Mouse (Mus musculus): ENCODE data around the gene Hnrnpr. TPM values are rescaled to one million over a fixed set of nuclear protein-coding genes. Genes with fewer than 3 reads are reported as not detected.

Gene Hnrnpr
- polyA plus RNA-seq, 1 experiment from 2014 or later = 202 TPM

DNA sequence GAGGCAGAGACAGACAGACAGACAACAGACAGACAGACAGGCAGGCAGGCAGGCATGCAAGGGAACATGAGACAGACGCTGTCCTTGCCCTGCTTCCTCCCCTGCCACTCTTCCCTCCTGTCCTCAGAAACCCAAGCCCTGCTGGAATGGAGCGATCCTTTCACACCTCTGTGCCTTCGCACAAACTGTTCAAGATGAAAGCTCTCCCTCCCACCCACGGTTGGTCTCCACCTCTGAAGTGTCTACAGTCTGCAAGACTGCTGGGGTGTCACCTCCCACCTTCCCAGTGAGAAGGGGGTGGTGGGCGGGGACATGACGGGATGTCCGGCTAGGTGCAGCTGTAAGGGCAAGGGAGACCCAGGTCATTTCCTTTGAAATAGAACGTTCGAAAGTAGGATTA lies 29.1 kb upstream of the Hnrnpr start:
- DNase-seq (no peak), ATAC-seq (ENCODE audit: insufficient read depth) (no peak)
- Histone ChIP-seq H3K9me3 (ENCODE audit: low read depth, low read length) (no peaks in the 10 kb centered on the region), H3K27me3 (ENCODE audit: insufficient read depth, low read length) (no peaks in the 10 kb centered on the region), H3K9ac (no peak overlapping the region), H3K36me3 (ENCODE audit: insufficient read depth) (no peaks in the 10 kb centered on the region), H3K27ac (ENCODE audit: low read depth) (no peak overlapping the region), H3K4me1 (ENCODE audit: insufficient read depth) (peaks cover 13% of the 10 kb centered on the region), H3K4me2 (no peak overlapping the region), H3K4me3 (ENCODE audit: low read depth, low read length) (no peak overlapping the region)
- TF ChIP-seq CTCF (IDR thresholded peaks at IDR 0.05; ENCODE audit: low read depth) = no peak
- WGBS = 38% methylated on average over 9 of the region's 9 CpGs

GRCm38 (mm10) chr4:136282621-136283480 lies 27.9 kb upstream of the Hnrnpr start:
- TF ChIP-seq CTCF (IDR thresholded peaks at IDR 0.05; ENCODE audit: low read depth) = no peak
- ATAC-seq (ENCODE audit: insufficient read depth) = no peak
- Histone ChIP-seq H3K4me2 (peak overlapping the region; percentile 29; the same call in 1 of the 2 replicates), H3K27ac (ENCODE audit: low read depth) (peak overlapping the region; percentile 91), H3K4me3 (ENCODE audit: low read depth, low read length) (no peak overlapping the region), H3K36me3 (ENCODE audit: insufficient read depth) (peaks cover 8% of the 10 kb centered on the region), H3K27me3 (ENCODE audit: insufficient read depth, low read length) (no peaks in the 10 kb centered on the region), H3K9ac (peak overlapping the region; percentile 31), H3K9me3 (ENCODE audit: low read depth, low read length) (no peaks in the 10 kb centered on the region), H3K4me1 (ENCODE audit: insufficient read depth) (peaks cover 13% of the 10 kb centered on the region)
- 39% methylated on average over 10 of the region's 10 CpGs for WGBS
- DNase-seq = peak; percentile 62

GRCm38 (mm10) chr4:136283783-136284182 lies 27.0 kb upstream of the Hnrnpr start:
- Histone ChIP-seq H3K4me3 (ENCODE audit: low read depth, low read length) (no peak overlapping the region), H3K4me1 (ENCODE audit: insufficient read depth) (peaks cover 13% of the 10 kb centered on the region), H3K9ac (no peak overlapping the region), H3K27ac (ENCODE audit: low read depth) (peak overlapping the region; percentile 91), H3K4me2 (peak overlapping the region; percentile 84), H3K9me3 (ENCODE audit: low read depth, low read length) (no peaks in the 10 kb centered on the region; the same call in 1 of the 2 replicates), H3K36me3 (ENCODE audit: insufficient read depth) (peaks cover 17% of the 10 kb centered on the region), H3K27me3 (ENCODE audit: insufficient read depth, low read length) (no peaks in the 10 kb centered on the region)
- TF ChIP-seq CTCF (IDR thresholded peaks at IDR 0.05; ENCODE audit: low read depth) = no peak
- ATAC-seq (ENCODE audit: insufficient read depth) = no peak
- peak; percentile 27 for DNase-seq
- WGBS = 9% methylated on average over 2 of the region's 2 CpGs

- Histone ChIP-seq H3K9ac (peak within 1 kb of the TSS; percentile 71), H3K4me3 (ENCODE audit: low read depth, low read length) (peak within 1 kb of the TSS; percentile 67), H3K4me1 (ENCODE audit: insufficient read depth) (peaks cover 13% of the 10 kb centered on the region), H3K4me2 (peak within 1 kb of the TSS; percentile 84), H3K9me3 (ENCODE audit: low read depth, low read length) (no peaks in the 10 kb centered on the region; the same call in 1 of the 2 replicates), H3K27me3 (ENCODE audit: insufficient read depth, low read length) (no peaks in the 10 kb centered on the region), H3K36me3 (ENCODE audit: insufficient read depth) (peaks cover 24% of the 10 kb centered on the region), H3K27ac (ENCODE audit: low read depth) (peak within 1 kb of the TSS; percentile 91)
- ATAC-seq (ENCODE audit: insufficient read depth) (peak; percentile 15; the same call in 1 of the 2 replicates), DNase-seq (peak; percentile 99)
- no peak for TF ChIP-seq CTCF (IDR thresholded peaks at IDR 0.05; ENCODE audit: low read depth)
- 16% methylated on average over 5 of the region's 5 CpGs for WGBS
These were observed 26.3 kb upstream of the Hnrnpr start, which contains the start of gene Zfp46 for GRCm38 (mm10) chr4:136284455-136284854. Gene Zfp46, plus strand, starts transcription at chr4:136284683.

- Histone ChIP-seq H3K4me2 (peak overlapping the region; percentile 84), H3K9me3 (ENCODE audit: low read depth, low read length) (no peaks in the 10 kb centered on the region; the same call in 1 of the 2 replicates), H3K36me3 (ENCODE audit: insufficient read depth) (peaks cover 28% of the 10 kb centered on the region), H3K27me3 (ENCODE audit: insufficient read depth, low read length) (no peaks in the 10 kb centered on the region), H3K4me3 (ENCODE audit: low read depth, low read length) (peak overlapping the region; percentile 67), H3K9ac (peak overlapping the region; percentile 71), H3K27ac (ENCODE audit: low read depth) (peak overlapping the region; percentile 91), H3K4me1 (ENCODE audit: insufficient read depth) (peaks cover 13% of the 10 kb centered on the region)
- no peak for DNase-seq
- no peak for ATAC-seq (ENCODE audit: insufficient read depth)
- TF ChIP-seq CTCF (IDR thresholded peaks at IDR 0.05; ENCODE audit: low read depth) = no peak
- WGBS = 15% methylated on average over 6 of the region's 6 CpGs
These were observed 25.9 kb upstream of the Hnrnpr start for GRCm38 (mm10) chr4:136284891-136285290.

GRCm38 (mm10) chr4:136285348-136285810 lies 25.4 kb upstream of the Hnrnpr start:
- peak; percentile 96 for ATAC-seq (ENCODE audit: insufficient read depth)
- DNase-seq = peak; percentile 98
- H3K4me2 ChIP-seq = peak overlapping the region; percentile 84
- peaks cover 33% of the 10 kb centered on the region for H3K36me3 ChIP-seq (ENCODE audit: insufficient read depth)
- peaks cover 3% of the 10 kb centered on the region; the same call in 1 of the 2 replicates for H3K27me3 ChIP-seq (ENCODE audit: insufficient read depth, low read length)
- under 1% methylated on average over 25 of the region's 25 CpGs for WGBS
- H3K27ac ChIP-seq (ENCODE audit: low read depth) = peak overlapping the region; percentile 91
- H3K4me1 ChIP-seq (ENCODE audit: insufficient read depth) = peaks cover 13% of the 10 kb centered on the region
- H3K9ac ChIP-seq = peak overlapping the region; percentile 71
- TF ChIP-seq CTCF (IDR thresholded peaks at IDR 0.05; ENCODE audit: low read depth) = peak; percentile 17
- no peaks in the 10 kb centered on the region; the same call in 1 of the 2 replicates for H3K9me3 ChIP-seq (ENCODE audit: low read depth, low read length)
- H3K4me3 ChIP-seq (ENCODE audit: low read depth, low read length) = peak overlapping the region; percentile 67

GRCm38 (mm10) chr4:136285811-136286371 lies 24.9 kb upstream of the Hnrnpr start:
- H3K27ac ChIP-seq (ENCODE audit: low read depth) = peak overlapping the region; percentile 91
- H3K4me3 ChIP-seq (ENCODE audit: low read depth, low read length) = peak overlapping the region; percentile 67
- WGBS = under 1% methylated on average over 29 of the region's 29 CpGs
- H3K9ac ChIP-seq = peak overlapping the region; percentile 71
- no peaks in the 10 kb centered on the region; the same call in 1 of the 2 replicates for H3K9me3 ChIP-seq (ENCODE audit: low read depth, low read length)
- peak overlapping the region; percentile 84 for H3K4me2 ChIP-seq
- peaks cover 13% of the 10 kb centered on the region for H3K4me1 ChIP-seq (ENCODE audit: insufficient read depth)
- H3K27me3 ChIP-seq (ENCODE audit: insufficient read depth, low read length) = peaks cover 3% of the 10 kb centered on the region; the same call in 1 of the 2 replicates
- peak; percentile 99 for DNase-seq
- peak; percentile 4; the same call in 1 of the 2 replicates for TF ChIP-seq CTCF (IDR thresholded peaks at IDR 0.05; ENCODE audit: low read depth)
- H3K36me3 ChIP-seq (ENCODE audit: insufficient read depth) = peaks cover 38% of the 10 kb centered on the region
- ATAC-seq (ENCODE audit: insufficient read depth) = peak; percentile 87

All from lung, embryonic 14.5 days (tissue).